Mouse (Mus musculus) B cell, adult 62 days (primary cell): ENCODE measurements around the gene Snx3. TPM values are rescaled to one million over a fixed set of nuclear protein-coding genes. Genes with fewer than 3 reads are reported as not detected.

Experiments
- total RNA-seq: library from RNA; stranded (reverse); gene quantifications from 4 replicates; pipeline ENCODE4 v1.2.4, GENCODE M21; 2023

The Snx3 gene
- total RNA-seq: 94.9 to 106 TPM (median 102 TPM) in 4 replicates

DNA sequence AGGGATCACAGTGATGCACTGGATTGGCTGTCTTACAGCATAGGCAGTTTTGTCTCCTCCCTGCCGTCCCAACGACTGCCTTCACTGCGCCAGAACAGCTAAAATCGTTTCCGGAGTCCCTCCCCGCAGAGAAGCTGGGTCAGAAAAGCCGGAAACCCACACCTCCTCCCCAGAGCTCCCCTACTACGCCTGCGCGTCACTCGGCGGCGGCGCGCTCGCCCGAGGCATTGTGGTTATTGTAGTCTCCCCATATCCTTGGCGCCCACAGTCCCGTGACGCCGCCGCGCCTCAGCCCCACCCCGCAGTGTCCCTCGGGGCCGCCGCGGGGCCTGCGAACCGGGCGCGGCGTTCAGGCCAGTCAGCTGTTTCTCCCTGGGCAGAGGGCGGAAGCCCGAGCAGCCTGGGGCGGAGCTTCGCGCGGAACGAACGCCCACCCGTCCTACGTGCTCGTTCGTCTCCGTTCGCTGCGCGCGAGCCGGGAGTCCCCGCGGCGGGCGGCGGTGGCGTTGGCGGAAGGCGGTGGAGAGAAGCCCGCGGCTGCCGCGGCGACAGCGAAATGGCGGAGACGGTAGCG, at the start of gene Snx3:
TSS of gene Snx3 (plus strand) at position 256 of the 574 bp plus-strand sequence.

DNA sequence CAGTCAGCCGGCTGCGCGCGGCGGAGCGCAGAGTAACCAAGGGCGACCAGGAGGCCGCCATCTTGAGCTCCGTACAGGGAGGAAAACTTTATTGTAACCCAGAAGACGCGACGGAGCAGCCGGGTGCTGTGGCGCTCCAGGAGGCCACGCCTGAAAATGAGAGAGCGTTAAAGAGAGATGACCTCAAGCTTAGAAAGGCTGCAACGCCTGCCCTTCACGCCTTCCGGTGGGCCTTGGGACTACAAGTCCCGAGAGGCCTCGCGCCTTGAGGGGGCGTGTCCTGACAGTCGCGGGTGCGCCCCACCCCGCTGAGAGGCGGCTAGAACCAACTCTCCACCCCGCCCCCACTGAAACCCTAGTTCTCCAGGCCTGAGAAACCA, 23.5 kb upstream of the Snx3 start, which contains the start of gene Afg1l:
TSS of gene Afg1l (minus strand) at position 225 of the 380 bp plus-strand sequence.

DNA sequence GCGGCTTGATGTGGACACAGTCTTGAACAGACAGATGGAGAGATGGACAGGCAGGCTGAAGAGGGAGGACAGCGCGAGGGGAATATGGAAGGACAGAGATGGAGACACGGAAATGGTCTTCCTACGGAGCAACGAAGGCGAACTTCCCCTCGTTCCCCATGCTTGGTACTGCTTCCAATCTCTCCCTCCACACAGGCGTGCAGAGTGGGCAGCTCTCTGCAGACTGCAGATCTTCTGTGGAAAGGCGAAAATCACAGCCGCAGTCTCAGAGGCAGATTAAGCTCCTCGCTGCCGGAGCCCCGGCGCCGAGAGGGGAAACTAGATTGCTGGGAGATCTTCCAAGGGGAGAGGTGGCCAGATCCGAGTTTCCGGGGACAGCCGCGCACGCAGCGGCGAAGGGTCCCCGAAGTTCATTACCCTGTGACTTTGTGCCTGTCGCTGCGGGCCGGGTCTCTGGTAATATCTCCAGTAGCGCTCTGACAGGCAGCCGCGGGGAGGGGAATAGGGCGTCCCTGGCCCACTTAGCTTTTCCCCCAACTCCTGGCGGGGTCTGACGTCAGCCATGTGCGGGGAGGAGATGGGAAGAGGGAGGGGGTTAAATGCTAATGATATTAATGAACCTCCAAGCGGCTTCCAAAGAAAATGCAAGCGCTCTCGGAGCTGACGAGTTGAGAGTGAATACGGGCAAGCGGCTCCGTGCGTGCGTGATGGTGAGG, 81.5 kb downstream of the Snx3 start, which contains the start of the genes Nr2e1 and Ostm1:
TSS of gene Nr2e1 (minus strand) at position 476 of the 716 bp plus-strand sequence.
TSS of gene Ostm1 (plus strand) at position 666 of the 716 bp plus-strand sequence.

Other genes starting within 250 kb of the Snx3 start
- 61.9 to 70.9 TPM (median 65.3 TPM) in 4 replicates for gene Foxo3, start 225.3 kb upstream of the Snx3 start, total RNA-seq
- 7.8 to 9.3 TPM (median 8.3 TPM) in 4 replicates for gene Afg1l, start 23.5 kb upstream of the Snx3 start, total RNA-seq
- gene Nr2e1, start 81.6 kb downstream of the Snx3 start, total RNA-seq: not detected in 4 replicates
- gene Ostm1, start 81.8 kb downstream of the Snx3 start, total RNA-seq: 28.6 to 31.6 TPM (median 30.4 TPM) in 4 replicates